Mouse (Mus musculus) hindbrain, embryonic 14.5 days (tissue): ENCODE data around the gene Cryga. TPM values are rescaled to one million over a fixed set of nuclear protein-coding genes. Genes with fewer than 3 reads are reported as not detected.

Source experiments
- ATAC-seq: fragments of 200-750 bp; cut with Nextera tagmentation; 2 replicates; pipeline ENCODE4 v1.8.0; 2017; ENCODE audit warnings: moderate number of reproducible peaks, mild to moderate bottlenecking, moderate TSS enrichment, moderate library complexity; ENCODE audit not compliant: low FRiP score
- DNase-seq: peaks from one replicate; pipeline ENCODE4 v3.0.0-alpha.2; 2015; ENCODE audit warnings: low spot score
- H3K27ac ChIP-seq: fragments of 300-500 bp; sonication (generic); 2 replicates; pipeline ENCODE4 v1.5.1; 2014; ENCODE audit warnings: mild to moderate bottlenecking, moderate library complexity
- H3K27me3 ChIP-seq: fragments of 300-500 bp; sonication (generic); 2 replicates; pipeline ENCODE4 v1.6.1; 2014; ENCODE audit warnings: mild to moderate bottlenecking, low read length, mixed read lengths; ENCODE audit not compliant: control insufficient read depth, insufficient read depth
- H3K36me3 ChIP-seq: fragments of 300-500 bp; sonication (generic); replicated peaks from 2 replicates; pipeline ENCODE4 v1.6.1; 2014; ENCODE audit not compliant: control insufficient read depth, insufficient read depth
- H3K4me1 ChIP-seq: fragments of 300-500 bp; sonication (generic); replicated peaks from 2 replicates; pipeline ENCODE4 v1.6.1; 2014; ENCODE audit warnings: antibody characterized with exemption, low read length, mixed read lengths; ENCODE audit not compliant: control insufficient read depth, insufficient read depth
- H3K4me2 ChIP-seq: fragments of 300-500 bp; sonication (generic); replicated peaks from 2 replicates; pipeline ENCODE4 v1.6.1; 2014; ENCODE audit warnings: mild to moderate bottlenecking, moderate library complexity
- H3K4me3 ChIP-seq: fragments of 300-500 bp; sonication (generic); replicated peaks from 2 replicates; pipeline ENCODE4 v1.5.1; 2014; ENCODE audit warnings: mild to moderate bottlenecking, low read length
- H3K9ac ChIP-seq: fragments of 300-500 bp; sonication (generic); 2 replicates; pipeline ENCODE4 v1.6.1; 2014
- H3K9me3 ChIP-seq: fragments of 300-500 bp; sonication (generic); 2 replicates; pipeline ENCODE4 v1.6.1; 2016; ENCODE audit warnings: low read length; ENCODE audit not compliant: control insufficient read depth
- WGBS: fragments of 180-500 bp; shearing (Covaris S2); extraction: QIAGEN DNeasy Blood & Tissue Kit; methylation state at CpG from one replicate; pipeline ENCODE4 v1.1.7; 2014; 5-methylcytosine and 5-hydroxymethylcytosine counted together
- polyA plus RNA-seq: library from polyadenylated mRNA; unstranded; fragments of >200 nt; fragmentation: Nextera tagmentation; extraction: Ambion mirVana; gene quantifications from 2 replicates; pipeline ENCODE4 v1.2.1, GENCODE M21; 2014

The Cryga gene
- polyA plus RNA-seq, 1 experiment from 2014 or later, result not detected

GRCm38 (mm10) chr1:65122574-65123372, 19.6 kb upstream of the Cryga start, which contains the start of gene D630023F18Rik:
Gene D630023F18Rik (minus strand): TSS chr1:65123214.
- Histone ChIP-seq H3K4me2 (peak within 1 kb of the TSS; percentile 48), H3K9ac (no peak within 1 kb of the TSS), H3K4me1 (no peaks in the 10 kb centered on the region), H3K27me3 (no peaks in the 10 kb centered on the region), H3K36me3 (no peaks in the 10 kb centered on the region), H3K9me3 (no peaks in the 10 kb centered on the region), H3K4me3 (peak within 1 kb of the TSS; percentile 22), H3K27ac (no peak within 1 kb of the TSS)
- no peak for ATAC-seq
- WGBS, result 36% methylated on average over 9 of the region's 9 CpGs
- no peak for DNase-seq

GRCm38 (mm10) chr1:65119438-65119837, 16.3 kb upstream of the Cryga start, which contains the start of gene Gm28845:
Gene Gm28845 (minus strand): TSS chr1:65119558.
- DNase-seq, result no peak
- Histone ChIP-seq H3K9ac (no peak within 1 kb of the TSS), H3K36me3 (no peaks in the 10 kb centered on the region), H3K4me1 (no peaks in the 10 kb centered on the region), H3K27me3 (no peaks in the 10 kb centered on the region), H3K4me3 (no peak within 1 kb of the TSS), H3K27ac (no peak within 1 kb of the TSS), H3K9me3 (no peaks in the 10 kb centered on the region), H3K4me2 (no peak within 1 kb of the TSS)
- 88% methylated on average over 1 of the region's 1 CpGs for WGBS
- no peak for ATAC-seq

- DNase-seq, result no peak
- ATAC-seq, result no peak
- no peaks in the 10 kb centered on the region for H3K36me3 ChIP-seq
- no peaks in the 10 kb centered on the region for H3K9me3 ChIP-seq
- H3K27ac ChIP-seq, result no peak overlapping the region
- no peak overlapping the region for H3K4me3 ChIP-seq
- H3K4me2 ChIP-seq, result no peak overlapping the region
- H3K9ac ChIP-seq, result no peak overlapping the region
- no peaks in the 10 kb centered on the region for H3K4me1 ChIP-seq
- whole genome bisulfite sequencing, result 88% methylated on average over 8 of the region's 8 CpGs
- H3K27me3 ChIP-seq, result no peaks in the 10 kb centered on the region
Observed at GRCm38 (mm10) chr1:65118150-65118913, 15.2 kb upstream of the Cryga start.

- H3K4me3 ChIP-seq, result no peak overlapping the region
- H3K9me3 ChIP-seq, result no peaks in the 10 kb centered on the region
- H3K4me1 ChIP-seq, result no peaks in the 10 kb centered on the region
- no peak overlapping the region for H3K9ac ChIP-seq
- H3K4me2 ChIP-seq, result no peak overlapping the region
- WGBS, result 95% methylated on average over 5 of the region's 5 CpGs
- DNase-seq, result no peak
- H3K36me3 ChIP-seq, result no peaks in the 10 kb centered on the region
- H3K27ac ChIP-seq, result no peak overlapping the region
- no peaks in the 10 kb centered on the region for H3K27me3 ChIP-seq
- ATAC-seq, result no peak
Observed at GRCm38 (mm10) chr1:65113536-65114172, 10.5 kb upstream of the Cryga start.

GRCm38 (mm10) chr1:65112807-65113196, 9.6 kb upstream of the Cryga start:
- no peak for ATAC-seq
- Histone ChIP-seq H3K9ac (no peak overlapping the region), H3K4me3 (no peak overlapping the region)

GRCm38 (mm10) chr1:65112031-65112806, 9.0 kb upstream of the Cryga start:
- H3K4me1 ChIP-seq, result no peaks in the 10 kb centered on the region
- no peaks in the 10 kb centered on the region for H3K9me3 ChIP-seq
- 12% methylated on average over 8 of the region's 8 CpGs for WGBS
- H3K27me3 ChIP-seq, result no peaks in the 10 kb centered on the region
- H3K4me2 ChIP-seq, result peak overlapping the region; percentile 36
- ATAC-seq (peak; percentile 79; the same call in 1 of the 2 replicates), DNase-seq (peak; percentile 94)
- H3K27ac ChIP-seq, result no peak overlapping the region
- H3K9ac ChIP-seq, result no peak overlapping the region
- no peak overlapping the region for H3K4me3 ChIP-seq
- H3K36me3 ChIP-seq, result no peaks in the 10 kb centered on the region

More at GRCm38 (mm10) chr1:65112807-65113196, 9.6 kb upstream of the Cryga start:
- Histone ChIP-seq H3K4me2 (peak overlapping the region; percentile 36), H3K27me3 (no peaks in the 10 kb centered on the region), H3K4me1 (no peaks in the 10 kb centered on the region), H3K27ac (no peak overlapping the region), H3K36me3 (no peaks in the 10 kb centered on the region), H3K9me3 (no peaks in the 10 kb centered on the region)
- 40% methylated on average over 14 of the region's 14 CpGs for WGBS
- no peak for DNase-seq

- no peaks in the 10 kb centered on the region for H3K4me1 ChIP-seq
- H3K4me2 ChIP-seq, result no peak overlapping the region
Observed at GRCm38 (mm10) chr1:65109756-65110435, 6.7 kb upstream of the Cryga start.

GRCm38 (mm10) chr1:65109196-65109595, 6.0 kb upstream of the Cryga start:
- no peak overlapping the region for H3K27ac ChIP-seq
- H3K9ac ChIP-seq, result no peak overlapping the region
- no peak overlapping the region for H3K4me2 ChIP-seq
- H3K4me3 ChIP-seq, result no peak overlapping the region
- no peaks in the 10 kb centered on the region for H3K9me3 ChIP-seq
- no peaks in the 10 kb centered on the region for H3K27me3 ChIP-seq
- H3K4me1 ChIP-seq, result no peaks in the 10 kb centered on the region
- DNase-seq, result no peak
- ATAC-seq, result no peak
- WGBS, result 94% methylated on average over 8 of the region's 8 CpGs
- H3K36me3 ChIP-seq, result no peaks in the 10 kb centered on the region

More at GRCm38 (mm10) chr1:65109756-65110435, 6.7 kb upstream of the Cryga start:
- Histone ChIP-seq H3K9me3 (no peaks in the 10 kb centered on the region), H3K36me3 (no peaks in the 10 kb centered on the region), H3K27ac (no peak overlapping the region), H3K27me3 (no peaks in the 10 kb centered on the region), H3K4me3 (no peak overlapping the region), H3K9ac (no peak overlapping the region)
- ATAC-seq (no peak), DNase-seq (no peak)
- 79% methylated on average over 25 of the region's 25 CpGs for WGBS
